Mouse (Mus musculus) layer of hippocampus, adult 9-10 months (tissue): ENCODE data around the gene Cyp4a30b.
"Not testable (repeated sequence)": the region's sequence is repeated elsewhere in the genome, so short reads cannot be mapped to it uniquely, and the experiment has no call there.

Experiments used
- DNase-seq: peaks from one replicate; pipeline ENCODE4 v3.0.0; 2022; ENCODE audit warnings: low spot score

The Cyp4a30b gene

DNA sequence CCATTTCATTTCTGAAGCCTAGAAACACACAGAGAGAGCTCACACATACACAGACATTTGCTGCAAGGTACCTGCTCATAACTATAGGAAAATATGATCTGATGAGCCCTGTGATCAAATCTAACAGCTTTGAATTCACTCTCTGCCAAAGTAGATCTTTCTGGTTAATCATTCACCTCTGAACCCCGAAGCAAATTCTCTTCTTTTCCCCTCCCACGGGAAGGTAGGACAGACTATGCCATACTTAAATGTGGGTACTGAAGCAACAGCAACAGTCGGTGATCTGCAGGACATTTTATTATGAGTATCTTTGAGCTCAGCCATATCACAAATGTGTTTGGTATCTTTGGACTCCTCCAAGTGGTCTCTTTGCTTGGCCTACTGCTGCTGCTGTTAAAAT is at the start of gene Cyp4a30b:
TSS of gene Cyp4a30b (plus strand) at position 301 of the 400 bp plus-strand sequence.
- DNase-seq: no peak

GRCm38 (mm10) chr4:115411324-115411723 is 41.1 kb upstream of the Cyp4a30b start, which contains the start of gene Cyp4a12b:
Cyp4a12b (plus strand) TSS chr4:115411624.
- DNase-seq: not testable (repeated sequence)

DNA sequence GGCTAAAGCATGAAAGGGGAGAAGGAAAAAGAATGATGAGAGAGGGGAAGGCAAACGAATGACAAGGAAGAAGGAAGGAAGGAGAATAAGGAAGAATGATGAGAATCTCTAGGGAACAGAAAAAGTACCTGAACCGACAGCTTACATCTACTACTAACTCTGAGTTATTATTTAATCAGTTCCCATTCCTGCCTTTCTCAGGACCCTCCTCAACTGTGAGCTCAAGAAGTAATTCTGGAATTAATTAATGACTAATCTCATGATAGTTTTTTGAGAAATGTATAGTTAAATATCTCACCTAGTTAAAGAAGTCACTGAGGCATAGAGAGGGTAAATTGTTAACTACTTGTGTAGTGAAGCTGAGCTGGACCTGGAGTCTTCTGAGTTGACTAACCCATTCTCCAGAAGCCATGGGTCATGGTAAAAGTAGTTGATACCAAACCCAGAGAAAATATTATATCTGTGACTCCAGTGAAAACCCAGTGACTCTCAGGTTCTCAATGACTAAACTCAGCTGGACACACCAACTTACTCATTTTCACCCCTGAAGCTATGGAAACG is 1.7 kb upstream of the Cyp4a30b start:
- no peak for DNase-seq

GRCm38 (mm10) chr4:115473585-115473984 is 21.2 kb downstream of the Cyp4a30b start:
- DNase-seq: not testable (repeated sequence)

DNA sequence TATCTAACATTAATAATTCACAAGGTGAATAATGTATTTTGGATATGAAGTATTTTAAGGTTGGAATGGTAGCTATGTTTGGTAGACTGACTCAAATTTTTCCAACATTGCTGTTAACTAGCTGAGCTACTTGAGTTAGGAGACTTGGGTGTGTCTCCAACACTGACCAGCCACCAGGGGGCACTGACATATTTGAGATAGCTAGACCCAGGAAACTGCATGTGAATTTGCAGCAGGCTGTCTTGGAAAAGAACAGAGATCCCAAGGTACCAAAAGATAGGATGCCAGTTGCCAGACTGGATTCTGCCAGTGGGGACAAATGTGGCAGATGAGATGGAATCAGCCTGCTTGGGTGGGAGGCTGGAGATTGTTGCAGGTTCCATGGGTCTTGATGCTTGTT is 23.6 kb downstream of the Cyp4a30b start:
- not testable (repeated sequence) for DNase-seq

GRCm38 (mm10) chr4:115481006-115481652 is 28.7 kb downstream of the Cyp4a30b start:
- DNase-seq: no peak

DNA sequence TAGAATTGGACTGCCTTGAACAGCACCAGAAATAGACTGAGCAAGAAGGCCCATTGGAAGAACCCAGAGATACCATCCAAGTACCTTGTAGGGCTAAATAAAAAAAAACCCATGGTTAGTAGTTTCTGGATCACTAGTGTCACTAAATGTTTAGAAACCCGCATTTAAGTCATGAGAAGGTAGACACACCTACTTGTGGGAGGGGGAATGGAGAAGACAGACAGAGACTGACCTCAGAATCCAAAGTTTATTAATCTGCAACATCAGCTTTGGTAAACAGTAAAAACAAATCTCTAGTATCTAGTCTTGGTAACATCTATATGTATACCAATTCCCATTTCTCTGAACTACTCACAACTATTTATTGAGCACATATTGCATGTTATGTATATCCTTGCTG is 43.6 kb downstream of the Cyp4a30b start, which contains the start of gene Cyp4a14:
TSS of gene Cyp4a14 (minus strand) at position 142 of the 400 bp plus-strand sequence.
- no peak for DNase-seq

- no peak for DNase-seq
Measured at GRCm38 (mm10) chr4:115497466-115497865, 45.1 kb downstream of the Cyp4a30b start.

- DNase-seq: not testable (repeated sequence)
Measured at GRCm38 (mm10) chr4:115513964-115514363, 61.6 kb downstream of the Cyp4a30b start.

DNA sequence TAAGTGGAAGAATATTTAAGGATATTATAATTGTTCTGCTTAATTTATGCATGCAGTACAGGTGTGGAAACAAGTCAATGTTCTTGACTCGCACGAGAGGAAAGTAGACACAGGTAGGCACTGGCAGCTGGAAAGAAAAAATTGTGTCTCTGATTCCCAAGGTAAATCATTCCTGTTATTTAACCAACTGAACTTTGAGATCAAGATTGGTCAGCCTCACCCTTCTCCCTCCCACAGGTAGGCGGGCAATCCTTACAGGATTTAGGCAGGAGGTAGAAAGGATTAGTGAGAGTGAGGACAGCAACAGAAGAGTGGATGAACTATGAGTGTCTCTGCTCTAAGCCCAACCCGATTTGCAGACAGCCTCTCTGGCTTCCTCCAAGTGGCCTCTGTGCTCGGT is 65.6 kb downstream of the Cyp4a30b start, which contains the start of gene Cyp4a10:
TSS of gene Cyp4a10 (plus strand) at position 265 of the 400 bp plus-strand sequence.
- not testable (repeated sequence) for DNase-seq

DNA sequence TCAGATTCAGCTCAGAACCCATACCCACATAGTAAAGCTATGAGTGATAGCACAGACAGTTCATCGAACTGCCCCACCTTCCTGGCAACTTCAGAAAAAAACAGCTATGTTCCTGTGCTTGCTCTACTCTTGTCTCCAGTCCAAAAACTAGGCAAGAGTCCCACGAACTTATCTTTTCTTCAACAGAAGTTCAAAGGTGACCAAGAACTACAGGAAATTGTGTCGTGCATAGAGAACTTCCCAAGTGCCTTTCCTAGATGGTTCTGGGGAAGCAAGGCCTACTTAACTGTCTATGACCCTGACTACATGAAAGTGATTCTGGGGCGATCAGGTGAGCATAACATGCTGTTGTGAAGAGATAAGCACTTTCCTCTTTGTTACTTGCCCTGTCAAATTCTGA is 67.0 kb downstream of the Cyp4a30b start:
- DNase-seq: no peak
